Mouse (Mus musculus) gastrocnemius, adult 18-20 months (tissue): ENCODE measurements around the gene Man2a2. TPM values are rescaled to one million over a fixed set of nuclear protein-coding genes. Genes with fewer than 3 reads are reported as not detected.

Source experiments
- total RNA-seq, 2 experiments: library from RNA; stranded (reverse); gene quantifications; 2 replicates each; pipeline ENCODE4 v1.2.3; 2021

Man2a2 gene
- total RNA-seq, 2 experiments from 2014 or later, result 132 to 136 TPM

Other genes starting within 250 kb of the Man2a2 start
- gene Sema4b, start 184.5 kb downstream of the Man2a2 start, total RNA-seq, result 1 to 10 TPM; 1.2 to 1.7 TPM
- gene Cib1, start 138.6 kb downstream of the Man2a2 start, total RNA-seq, result 1 to 10 TPM; 5.2 to 8.8 TPM
- gene Gdpgp1, start 138.5 kb downstream of the Man2a2 start, total RNA-seq, result under 1 TPM; 0.81 to 0.91 TPM
- under 1 TPM in 1 of 2 experiments, not detected in 1; 0.18 TPM for gene Ttll13, start 125.0 kb downstream of the Man2a2 start, total RNA-seq
- 10 to 100 TPM; 20.7 to 22.5 TPM for gene Ngrn, start 110.2 kb downstream of the Man2a2 start, total RNA-seq
- 1 to 10 TPM; 2.7 to 3.0 TPM for gene Vps33b, start 101.7 kb downstream of the Man2a2 start, total RNA-seq
- under 1 TPM in 1 of 2 experiments, not detected in 1; 0.19 TPM for gene Prc1, start 76.9 kb downstream of the Man2a2 start, total RNA-seq
- 1 to 10 TPM; 6.7 to 7.8 TPM for gene Rccd1, start 46.9 kb downstream of the Man2a2 start, total RNA-seq
- 10 to 100 TPM in 1 of 2 experiments, 1 to 10 TPM in 1; 9.9 to 10.1 TPM for gene Unc45a, start 30.4 kb downstream of the Man2a2 start, total RNA-seq
- gene Hddc3, start 28.3 kb downstream of the Man2a2 start, total RNA-seq, result 10 to 100 TPM; 28.8 to 31.7 TPM
- 1 to 10 TPM; 2.0 to 3.5 TPM for gene Fes, start 16.6 kb upstream of the Man2a2 start, total RNA-seq
- 10 to 100 TPM; 52.8 to 53.9 TPM for gene Furin, start 34.1 kb upstream of the Man2a2 start, total RNA-seq
- 1 to 10 TPM; 1.4 to 1.9 TPM for gene Blm, start 163.7 kb upstream of the Man2a2 start, total RNA-seq